8 mouse cellular contexts compared by ENCODE assay signal in the genomic region with DNA sequence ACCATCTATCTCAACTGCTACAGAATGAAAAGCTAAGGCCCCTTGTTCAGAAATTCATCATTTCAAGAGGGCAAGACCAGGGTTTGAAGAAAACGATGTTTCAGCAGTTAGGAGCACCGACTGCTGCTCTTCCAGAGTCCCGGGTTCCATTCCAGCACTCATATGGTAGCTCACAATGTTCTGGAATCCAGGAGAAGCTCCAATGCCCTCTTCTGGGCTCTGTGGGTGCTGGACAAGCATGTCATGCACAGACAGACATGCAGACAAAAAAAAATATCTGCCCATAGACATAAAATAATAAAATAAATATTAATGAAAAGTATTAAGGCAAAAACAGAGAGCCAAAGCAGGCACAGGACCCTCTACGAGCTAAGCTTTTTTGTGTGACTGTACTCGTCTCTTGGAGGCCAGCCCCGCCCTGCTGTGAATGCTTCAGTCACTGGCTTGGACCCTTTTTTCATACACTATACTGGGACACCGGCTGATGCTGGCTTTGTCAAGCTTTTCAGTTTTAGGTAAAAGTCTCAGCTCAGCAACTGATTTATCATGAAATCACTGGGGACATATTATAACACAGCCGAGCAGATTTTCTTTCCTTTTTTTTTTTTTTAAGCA. TPM values are rescaled to one million over a fixed set of nuclear protein-coding genes. Genes with fewer than 3 reads are reported as not detected.
DNase-seq lines count a peak whose midpoint lies in the region; ATAC-seq and TF ChIP-seq lines count a peak whose summit lies in the region.

No protein-coding gene starts in this region.

- no peaks in the 10 kb centered on the region for H3K36me3 ChIP-seq in heart, embryonic 13.5 days
- H3K36me3 ChIP-seq in erythroblast, embryonic 14.5 days (ENCODE audit: control insufficient read depth): peaks cover 9% of the 10 kb centered on the region
- no peaks in the 10 kb centered on the region for H3K36me3 ChIP-seq in limb, embryonic 11.5 days (ENCODE audit: control insufficient read depth, insufficient read depth, low read length)

- ATAC-seq in heart, embryonic 13.5 days (ENCODE audit: extremely low read depth, insufficient number of reproducible peaks, low FRiP score, low TSS enrichment): no peak
- ATAC-seq in limb, embryonic 11.5 days (ENCODE audit: insufficient number of reproducible peaks, low FRiP score, low TSS enrichment, low read depth): no peak
- no peak for ATAC-seq in granulocyte monocyte progenitor cell, adult 5-6 weeks (replicated peaks; ENCODE audit: poor library complexity, severe bottlenecking)

- H3K4me2 ChIP-seq in heart, embryonic 13.5 days: peak overlapping the region; percentile 86
- peak overlapping the region; percentile 86 for H3K4me2 ChIP-seq in limb, embryonic 11.5 days (ENCODE audit: low read depth, severe bottlenecking)

- DNase-seq in heart, adult 8-10 months (ENCODE audit: low spot score): no peak
- DNase-seq in Muller cell, postnatal 12 days (ENCODE audit: inconsistent ontology term): peak; percentile 49
- no peak for DNase-seq in limb, embryonic 11.5 days (ENCODE audit: low spot score)
- no peak for DNase-seq in adrenal gland, adult 2 months

- TF ChIP-seq CTCF in olfactory bulb, adult 2 months (IDR thresholded peaks at IDR 0.05; ENCODE audit: insufficient read depth, low read depth, low read length): no peak

- no peaks in the 10 kb centered on the region for H3K27me3 ChIP-seq in heart, embryonic 13.5 days (replicated peaks)
- peaks cover 4% of the 10 kb centered on the region for H3K27me3 ChIP-seq in erythroblast, embryonic 14.5 days (ENCODE audit: control insufficient read depth)
- no peaks in the 10 kb centered on the region for H3K27me3 ChIP-seq in limb, embryonic 11.5 days (ENCODE audit: control insufficient read depth, insufficient read depth, low read length)

- TF ChIP-seq POLR2A in olfactory bulb, adult 2 months (IDR thresholded peaks at IDR 0.05; ENCODE audit: insufficient read depth, low read depth, low read length): no peak

- peaks cover 28% of the 10 kb centered on the region for H3K4me1 ChIP-seq in heart, embryonic 13.5 days
- peaks cover 44% of the 10 kb centered on the region for H3K4me1 ChIP-seq in erythroblast, embryonic 14.5 days (ENCODE audit: control insufficient read depth)
- no peaks in the 10 kb centered on the region for H3K4me1 ChIP-seq in limb, embryonic 11.5 days (ENCODE audit: control insufficient read depth, insufficient read depth, low read length)
- H3K4me1 ChIP-seq in olfactory bulb, adult 2 months (ENCODE audit: control insufficient read depth, insufficient read depth, low read length): peaks cover 10% of the 10 kb centered on the region

- peak overlapping the region; percentile 88 for H3K27ac ChIP-seq in heart, embryonic 13.5 days (replicated peaks)
- no peak overlapping the region for H3K27ac ChIP-seq in limb, embryonic 11.5 days (replicated peaks; ENCODE audit: low read depth, low read length)
- peak overlapping the region; percentile 76 for H3K27ac ChIP-seq in olfactory bulb, adult 2 months (ENCODE audit: insufficient read depth, low read depth, low read length)

- 18% methylated on average over 8 of the region's 8 CpGs for WGBS in heart, embryonic 13.5 days
- WGBS in limb, embryonic 11.5 days: 23% methylated on average over 8 of the region's 8 CpGs
- 19% methylated on average over 8 of the region's 8 CpGs for WGBS in olfactory bulb, adult 2 months

- peak overlapping the region; percentile 93 for H3K9ac ChIP-seq in heart, embryonic 13.5 days
- no peak overlapping the region; the same call in 1 of the 2 replicates for H3K9ac ChIP-seq in limb, embryonic 11.5 days (ENCODE audit: low read length)

- H3K9me3 ChIP-seq in heart, embryonic 13.5 days: no peaks in the 10 kb centered on the region
- H3K9me3 ChIP-seq in erythroblast, embryonic 14.5 days (ENCODE audit: control insufficient read depth, low read length): no peaks in the 10 kb centered on the region
- no peaks in the 10 kb centered on the region for H3K9me3 ChIP-seq in limb, embryonic 11.5 days (ENCODE audit: control insufficient read depth, low read length)

- H3K4me3 ChIP-seq in heart, embryonic 13.5 days: peak overlapping the region; percentile 72
- H3K4me3 ChIP-seq in erythroblast, embryonic 14.5 days (replicated peaks): peak overlapping the region; percentile 100
- peak overlapping the region; percentile 57 for H3K4me3 ChIP-seq in limb, embryonic 11.5 days (ENCODE audit: low read depth, low read length)
- peak overlapping the region; percentile 100 for H3K4me3 ChIP-seq in olfactory bulb, adult 2 months (ENCODE audit: insufficient read depth, low read depth, low read length)

RNA-seq across cellular contexts. Expression of a gene that starts 1.0 kb away (rescaled TPM):
- 9.1 and 10.6 TPM in 2 replicates for polyA plus RNA-seq in heart, embryonic 13.5 days (2015; fragmentation: Nextera tagmentation; extraction: Ambion mirVana)
- 100 to 1,000 TPM; 216 to 229 (median 226) TPM for total RNA-seq in heart, adult 8-10 months (2022)
- 3.0 and 3.7 TPM in 2 replicates for polyA plus RNA-seq in erythroblast, embryonic 14.5 days (2012)
- polyA plus RNA-seq in limb, embryonic 11.5 days (2014; fragmentation: Nextera tagmentation; extraction: Ambion mirVana): 2.9 and 3.4 TPM in 2 replicates
- not detected in 2 replicates for polyA plus RNA-seq in olfactory bulb, adult 2 months (2012; ENCODE audit: insufficient read depth, insufficient read length, low replicate concordance, missing spikeins)
- total RNA-seq in adrenal gland, adult 2 months (2021): 10 to 100 TPM; 56.9 to 61.0 TPM
- 32.8 and 38.5 TPM in 2 replicates for polyA plus RNA-seq in adrenal gland, adult 2 months (2012; rRNA removed)
- total RNA-seq in granulocyte monocyte progenitor cell, adult 5-6 weeks (2014; fragmentation: Nextera tagmentation): 20.1 and 20.8 TPM in 2 replicates
- 11.3 and 12.4 TPM in 2 replicates for total RNA-seq in granulocyte monocyte progenitor cell, adult 5-6 weeks (2017)
